Mouse (Mus musculus) hindbrain, embryonic 15.5 days (tissue): ENCODE results near the gene Gnai3. TPM values are rescaled to one million over a fixed set of nuclear protein-coding genes. Genes with fewer than 3 reads are reported as not detected.
A peak's percentile ranks its signal among the peaks of the same experiment; 100 is the strongest.

ENCODE experiments used
- ATAC-seq: fragments of 200-750 bp; cut with Nextera tagmentation; 2 replicates; pipeline ENCODE4 v1.8.0; 2017; ENCODE audit warnings: low read depth, moderate number of reproducible peaks, moderate TSS enrichment; ENCODE audit not compliant: low FRiP score
- H3K27ac ChIP-seq: fragments of 300-500 bp; sonication (generic); replicated peaks from 2 replicates; pipeline ENCODE4 v1.5.1; 2015; ENCODE audit warnings: mild to moderate bottlenecking, inconsistent platforms
- H3K27me3 ChIP-seq: fragments of 300-500 bp; sonication (generic); 2 replicates; pipeline ENCODE4 v1.6.1; 2015; ENCODE audit warnings: control low read depth, inconsistent platforms
- H3K36me3 ChIP-seq: fragments of 300-500 bp; sonication (generic); 2 replicates; pipeline ENCODE4 v1.6.1; 2015; ENCODE audit warnings: control low read depth, inconsistent platforms
- H3K4me1 ChIP-seq: fragments of 300-500 bp; sonication (generic); replicated peaks from 2 replicates; pipeline ENCODE4 v1.6.1; 2015; ENCODE audit warnings: control low read depth, inconsistent platforms
- H3K4me2 ChIP-seq: fragments of 300-500 bp; sonication (generic); 2 replicates; pipeline ENCODE4 v1.6.1; 2015; ENCODE audit warnings: moderate library complexity, mild to moderate bottlenecking, inconsistent platforms
- H3K4me3 ChIP-seq: fragments of 300-500 bp; sonication (generic); 2 replicates; pipeline ENCODE4 v1.5.1; 2015; ENCODE audit warnings: mild to moderate bottlenecking, inconsistent platforms
- H3K9ac ChIP-seq: fragments of 300-500 bp; sonication (generic); 2 replicates; pipeline ENCODE4 v1.6.1; 2015; ENCODE audit warnings: inconsistent platforms
- H3K9me3 ChIP-seq: fragments of 300-500 bp; sonication (generic); 2 replicates; pipeline ENCODE4 v1.6.1; 2016; ENCODE audit warnings: control low read depth, inconsistent platforms
- WGBS: fragments of 180-500 bp; shearing (Covaris S2); methylation state at CpG from one replicate; pipeline ENCODE4 v1.1.7; 2015; 5-methylcytosine and 5-hydroxymethylcytosine counted together
- polyA plus RNA-seq: library from polyadenylated mRNA; unstranded; fragments of >200 nt; fragmentation: Nextera tagmentation; extraction: Ambion mirVana; gene quantifications from 2 replicates; pipeline ENCODE4 v1.2.1, GENCODE M21; 2015

Gene Gnai3
- polyA plus RNA-seq, 1 experiment from 2014 or later: 122 TPM

GRCm38 (mm10) chr3:108070295-108071293, 75.4 kb downstream of the Gnai3 start:
- no peak overlapping the region for H3K4me2 ChIP-seq
- peaks cover 19% of the 10 kb centered on the region for H3K36me3 ChIP-seq
- no peak overlapping the region for H3K9ac ChIP-seq
- H3K9me3 ChIP-seq: no peaks in the 10 kb centered on the region
- no peak overlapping the region for H3K27ac ChIP-seq
- no peak for ATAC-seq
- no peak overlapping the region for H3K4me3 ChIP-seq
- 71% methylated on average over 10 of the region's 10 CpGs for WGBS
- no peaks in the 10 kb centered on the region for H3K27me3 ChIP-seq
- H3K4me1 ChIP-seq: peaks cover 4% of the 10 kb centered on the region; the same call in 1 of the 2 replicates

- H3K4me3 ChIP-seq: no peak overlapping the region
- H3K4me1 ChIP-seq: peaks cover 4% of the 10 kb centered on the region; the same call in 1 of the 2 replicates
- no peak for ATAC-seq
- no peak overlapping the region for H3K27ac ChIP-seq
- peaks cover 8% of the 10 kb centered on the region for H3K36me3 ChIP-seq
- no peak overlapping the region for H3K4me2 ChIP-seq
- no peaks in the 10 kb centered on the region for H3K9me3 ChIP-seq
- H3K9ac ChIP-seq: no peak overlapping the region
- no peaks in the 10 kb centered on the region for H3K27me3 ChIP-seq
- WGBS: 81% methylated on average over 13 of the region's 13 CpGs
These were observed 76.6 kb downstream of the Gnai3 start for GRCm38 (mm10) chr3:108069231-108069870.

GRCm38 (mm10) chr3:108068826-108069225, 77.1 kb downstream of the Gnai3 start:
- Histone ChIP-seq H3K4me3 (no peak overlapping the region), H3K4me2 (no peak overlapping the region), H3K27ac (no peak overlapping the region), H3K4me1 (peaks cover 4% of the 10 kb centered on the region; the same call in 1 of the 2 replicates), H3K9me3 (no peaks in the 10 kb centered on the region), H3K36me3 (0 out of 2 replicates have a peak, but pooled peaks cover 4% of the 10 kb centered on the region), H3K27me3 (no peaks in the 10 kb centered on the region), H3K9ac (no peak overlapping the region)
- ATAC-seq: no peak
- 36% methylated on average over 1 of the region's 1 CpGs for WGBS

- WGBS: 68% methylated on average over 6 of the region's 6 CpGs
- Histone ChIP-seq H3K36me3 (0 out of 2 replicates have a peak, but pooled peaks cover 4% of the 10 kb centered on the region), H3K27me3 (no peaks in the 10 kb centered on the region), H3K4me3 (no peak overlapping the region), H3K9me3 (no peaks in the 10 kb centered on the region), H3K4me2 (no peak overlapping the region), H3K9ac (no peak overlapping the region), H3K4me1 (no peaks in the 10 kb centered on the region), H3K27ac (no peak overlapping the region)
- ATAC-seq: no peak
These were observed 78.5 kb downstream of the Gnai3 start for GRCm38 (mm10) chr3:108067370-108067934.

- Histone ChIP-seq H3K27me3 (no peaks in the 10 kb centered on the region), H3K27ac (no peak overlapping the region), H3K4me1 (0 out of 2 replicates have a peak, but pooled peaks cover 3% of the 10 kb centered on the region), H3K4me2 (no peak overlapping the region), H3K9ac (no peak overlapping the region), H3K36me3 (no peaks in the 10 kb centered on the region), H3K4me3 (no peak overlapping the region), H3K9me3 (no peaks in the 10 kb centered on the region)
- WGBS: 84% methylated on average over 9 of the region's 9 CpGs
- ATAC-seq: no peak
These were observed 80.4 kb downstream of the Gnai3 start for GRCm38 (mm10) chr3:108065551-108065950.

DNA sequence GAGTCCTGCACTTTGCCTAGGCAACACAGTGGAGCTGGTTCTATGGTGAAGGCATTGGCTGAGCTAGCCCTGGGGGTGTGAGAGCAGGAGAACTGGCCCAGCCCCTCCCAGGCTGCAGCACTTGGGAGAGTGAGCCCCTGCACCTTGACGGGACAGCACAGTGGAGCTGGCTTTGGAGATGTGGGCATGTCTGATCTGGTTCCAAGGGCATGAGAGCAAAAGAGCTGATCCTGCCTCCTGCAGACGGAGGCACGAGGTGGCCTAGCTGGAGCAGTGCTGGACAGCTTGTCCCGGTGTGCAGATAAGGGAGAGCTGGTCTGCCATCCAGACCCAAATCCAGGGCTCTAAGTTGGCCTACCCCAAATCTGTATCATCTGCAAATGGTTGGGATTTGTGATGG, 81.3 kb downstream of the Gnai3 start:
- no peak overlapping the region for H3K27ac ChIP-seq
- ATAC-seq: no peak
- H3K36me3 ChIP-seq: no peaks in the 10 kb centered on the region
- H3K27me3 ChIP-seq: no peaks in the 10 kb centered on the region
- H3K9ac ChIP-seq: no peak overlapping the region
- 75% methylated on average over 4 of the region's 4 CpGs for WGBS
- H3K4me3 ChIP-seq: no peak overlapping the region
- H3K4me1 ChIP-seq: 0 out of 2 replicates have a peak, but pooled peaks cover 3% of the 10 kb centered on the region
- H3K9me3 ChIP-seq: no peaks in the 10 kb centered on the region
- no peak overlapping the region for H3K4me2 ChIP-seq

DNA sequence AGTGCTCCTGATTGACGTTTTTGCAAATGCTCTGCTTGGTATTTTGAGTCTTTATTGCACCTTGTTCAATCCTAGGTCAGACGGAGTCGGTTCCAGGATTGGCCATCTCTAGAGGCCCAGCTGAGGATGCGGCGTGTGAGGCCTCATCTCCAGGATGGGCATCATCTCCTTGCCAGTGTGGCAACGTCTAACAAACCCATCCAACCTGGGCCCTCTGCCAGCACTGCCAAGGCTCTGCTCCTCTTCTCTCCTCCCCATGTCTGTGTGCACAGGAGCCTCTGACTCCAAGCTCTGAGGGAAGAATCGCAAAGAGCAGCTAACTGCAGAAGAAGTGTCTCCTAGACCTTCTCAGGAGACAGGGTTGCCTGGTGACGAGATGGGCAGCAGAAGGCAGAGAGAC, 83.3 kb downstream of the Gnai3 start:
- Histone ChIP-seq H3K27ac (no peak overlapping the region), H3K4me1 (0 out of 2 replicates have a peak, but pooled peaks cover 3% of the 10 kb centered on the region), H3K27me3 (no peaks in the 10 kb centered on the region), H3K4me3 (no peak overlapping the region), H3K4me2 (no peak overlapping the region), H3K9me3 (no peaks in the 10 kb centered on the region), H3K36me3 (no peaks in the 10 kb centered on the region), H3K9ac (no peak overlapping the region)
- WGBS: 77% methylated on average over 8 of the region's 8 CpGs
- no peak for ATAC-seq

- Histone ChIP-seq H3K9ac (no peak overlapping the region), H3K4me1 (0 out of 2 replicates have a peak, but pooled peaks cover 3% of the 10 kb centered on the region), H3K4me3 (no peak overlapping the region), H3K9me3 (no peaks in the 10 kb centered on the region), H3K27me3 (no peaks in the 10 kb centered on the region), H3K4me2 (peak overlapping the region; percentile 31; the same call in 1 of the 2 replicates), H3K27ac (no peak overlapping the region), H3K36me3 (no peaks in the 10 kb centered on the region)
- WGBS: 28% methylated on average over 7 of the region's 7 CpGs
- no peak for ATAC-seq
These were observed 84.5 kb downstream of the Gnai3 start for GRCm38 (mm10) chr3:108061420-108061819.

Other genes starting within 250 kb of the Gnai3 start
- gene Gstm7, start 214.3 kb downstream of the Gnai3 start, polyA plus RNA-seq: 48.0 and 52.9 TPM in 2 replicates
- gene Gstm6, start 202.4 kb downstream of the Gnai3 start, polyA plus RNA-seq: 7.9 and 8.9 TPM in 2 replicates
- gene Gstm3, start 176.9 kb downstream of the Gnai3 start, polyA plus RNA-seq: 0.12 TPM in 2 replicates
- 10.9 and 11.4 TPM in 2 replicates for gene Gstm2, start 159.7 kb downstream of the Gnai3 start, polyA plus RNA-seq
- gene Gstm1, start 128.2 kb downstream of the Gnai3 start, polyA plus RNA-seq: 122 and 136 TPM in 2 replicates
- gene Gstm4, start 101.3 kb downstream of the Gnai3 start, polyA plus RNA-seq: 18.2 and 18.6 TPM in 2 replicates
- gene Ampd2, start 59.5 kb downstream of the Gnai3 start, polyA plus RNA-seq: 57.9 and 66.2 TPM in 2 replicates
- 0.17 and 0.46 TPM in 2 replicates for gene Gnat2, start 53.4 kb downstream of the Gnai3 start, polyA plus RNA-seq
- 6.1 and 6.4 TPM in 2 replicates for gene Gpr61, start 8.7 kb upstream of the Gnai3 start, polyA plus RNA-seq
- gene Amigo1, start 40.2 kb upstream of the Gnai3 start, polyA plus RNA-seq: 13.3 and 16.6 TPM in 2 replicates
- 3.4 and 3.5 TPM in 2 replicates for gene Cyb561d1, start 55.1 kb upstream of the Gnai3 start, polyA plus RNA-seq
- gene Atxn7l2, start 64.8 kb upstream of the Gnai3 start, polyA plus RNA-seq: 20.3 and 24.3 TPM in 2 replicates
- gene Sypl2, start 80.5 kb upstream of the Gnai3 start, polyA plus RNA-seq: 0.47 and 1.2 TPM in 2 replicates
- gene Psma5, start 110.8 kb upstream of the Gnai3 start, polyA plus RNA-seq: 237 and 247 TPM in 2 replicates
- 18.8 and 20.8 TPM in 2 replicates for gene Sort1, start 137.9 kb upstream of the Gnai3 start, polyA plus RNA-seq
- 0.35 and 0.50 TPM in 2 replicates for gene Mybphl, start 218.8 kb upstream of the Gnai3 start, polyA plus RNA-seq
- 11.5 and 14.5 TPM in 2 replicates for gene Psrc1, start 237.7 kb upstream of the Gnai3 start, polyA plus RNA-seq